Mouse (Mus musculus): ENCODE data around the gene Cox4i2. TPM values are rescaled to one million over a fixed set of nuclear protein-coding genes. Genes with fewer than 3 reads are reported as not detected.

Gene Cox4i2
- polyA plus RNA-seq (2012; rRNA removed) = 6.7 and 9.5 TPM in 2 replicates

GRCm38 (mm10) chr2:152753944-152754711 is at the start of gene Cox4i2:
Cox4i2 (plus strand) TSS chr2:152754173.

GRCm38 (mm10) chr2:152736090-152736601 is 17.8 kb upstream of the Cox4i2 start, which contains the start of gene Id1:
Id1 (plus strand) TSS chr2:152736251.

Other genes with a start within 250 kb of the Cox4i2 start
- gene Defb26, start 242.5 kb upstream of the Cox4i2 start, polyA plus RNA-seq (2012; rRNA removed) = not detected in 2 replicates
- gene Defb28, start 235.9 kb upstream of the Cox4i2 start, polyA plus RNA-seq (2012; rRNA removed) = not detected in 2 replicates
- not detected in 2 replicates for gene Defb29, start 214.1 kb upstream of the Cox4i2 start, polyA plus RNA-seq (2012; rRNA removed)
- gene Gm17416, start 184.8 kb upstream of the Cox4i2 start, polyA plus RNA-seq (2012; rRNA removed) = not detected in 2 replicates
- gene Defb21, start 181.4 kb upstream of the Cox4i2 start, polyA plus RNA-seq (2012; rRNA removed) = not detected in 2 replicates
- 39.7 and 66.9 TPM in 2 replicates for gene Defb19, start 173.9 kb upstream of the Cox4i2 start, polyA plus RNA-seq (2012; rRNA removed)
- not detected in 2 replicates for gene Defb45, start 154.8 kb upstream of the Cox4i2 start, polyA plus RNA-seq (2012; rRNA removed)
- gene Defb36, start 149.8 kb upstream of the Cox4i2 start, polyA plus RNA-seq (2012; rRNA removed) = 0.46 and 0.64 TPM in 2 replicates
- gene Defb25, start 131.1 kb upstream of the Cox4i2 start, polyA plus RNA-seq (2012; rRNA removed) = 1.7 TPM in 1 of 2 replicates, not detected in the other
- 25.0 and 28.2 TPM in 2 replicates for gene Rem1, start 127.2 kb upstream of the Cox4i2 start, polyA plus RNA-seq (2012; rRNA removed)
- 330 and 441 TPM in 2 replicates for gene H13, start 84.7 kb upstream of the Cox4i2 start, polyA plus RNA-seq (2012; rRNA removed)
- gene Mcts2, start 67.1 kb upstream of the Cox4i2 start, polyA plus RNA-seq (2012; rRNA removed) = 3.7 and 4.2 TPM in 2 replicates
- 383 and 402 TPM in 2 replicates for gene Id1, start 17.9 kb upstream of the Cox4i2 start, polyA plus RNA-seq (2012; rRNA removed)
- gene Bcl2l1, start 77.6 kb downstream of the Cox4i2 start, polyA plus RNA-seq (2012; rRNA removed) = 45.3 and 60.1 TPM in 2 replicates
- 2.6 and 3.6 TPM in 2 replicates for gene Tpx2, start 93.8 kb downstream of the Cox4i2 start, polyA plus RNA-seq (2012; rRNA removed)
- gene Mylk2, start 157.2 kb downstream of the Cox4i2 start, polyA plus RNA-seq (2012; rRNA removed) = 0.08 and 0.09 TPM in 2 replicates
- gene Foxs1, start 179.0 kb downstream of the Cox4i2 start, polyA plus RNA-seq (2012; rRNA removed) = 57.4 and 78.2 TPM in 2 replicates
- 0.59 and 1.1 TPM in 2 replicates for gene Dusp15, start 197.5 kb downstream of the Cox4i2 start, polyA plus RNA-seq (2012; rRNA removed)
- gene Ttll9, start 208.3 kb downstream of the Cox4i2 start, polyA plus RNA-seq (2012; rRNA removed) = 3.0 and 4.0 TPM in 2 replicates

All from ovary, adult 2 months (tissue).